Mouse (Mus musculus) cortical plate, adult 2 months (tissue): ENCODE measurements around the gene Dleu7. TPM values are rescaled to one million over a fixed set of nuclear protein-coding genes. Genes with fewer than 3 reads are reported as not detected.

ENCODE experiments used
- H3K27ac ChIP-seq: fragments of 200-500 bp; 2 replicates; pipeline ENCODE4 v1.5.1; 2012; ENCODE audit warnings: low read length, control low read depth, inconsistent platforms; ENCODE audit not compliant: insufficient read depth
- H3K4me1 ChIP-seq: fragments of 200-500 bp; 2 replicates; pipeline ENCODE4 v1.6.1; 2011; ENCODE audit warnings: low read length; ENCODE audit not compliant: control insufficient read depth, insufficient read depth
- H3K4me3 ChIP-seq: fragments of 200-500 bp; 2 replicates; pipeline ENCODE4 v1.5.1; 2011; ENCODE audit warnings: mild to moderate bottlenecking, low read length, control low read depth; ENCODE audit not compliant: insufficient read depth
- CTCF ChIP-seq: fragments of 200-500 bp; IDR thresholded peaks from 2 replicates; pipeline ENCODE4 v1.5.1; 2011; ENCODE audit warnings: mild to moderate bottlenecking, control low read depth, low read length; ENCODE audit not compliant: insufficient read depth; ENCODE audit errors: extremely low read depth
- POLR2A ChIP-seq: fragments of 200-500 bp; IDR thresholded peaks from 2 replicates; pipeline ENCODE4 v1.6.1; 2011; ENCODE audit warnings: mild to moderate bottlenecking, low read length, control low read depth; ENCODE audit not compliant: insufficient read depth; ENCODE audit errors: extremely low read depth
- polyA plus RNA-seq: library from polyadenylated mRNA; depleted of rRNA; stranded (reverse); fragments of >200 nt; gene quantifications from 2 replicates; pipeline ENCODE4 v1.2.3, GENCODE M21; 2012; rRNA removed

The Dleu7 gene
- 9.0 and 9.2 TPM in 2 replicates for polyA plus RNA-seq

GRCm38 (mm10) chr14:62292488-62293339 lies at the start of gene Dleu7, which contains the start of gene Rnaseh2b:
TSS of gene Dleu7 (minus strand) at chr14:62293047.
TSS of gene Rnaseh2b (plus strand) at chr14:62292589.
- H3K4me3 ChIP-seq = peak within 1 kb of the TSS; percentile 44
- no peak within 1 kb of the TSS for H3K27ac ChIP-seq
- TF ChIP-seq CTCF = no peak
- no peak for TF ChIP-seq POLR2A
- no peaks in the 10 kb centered on the region for H3K4me1 ChIP-seq

DNA sequence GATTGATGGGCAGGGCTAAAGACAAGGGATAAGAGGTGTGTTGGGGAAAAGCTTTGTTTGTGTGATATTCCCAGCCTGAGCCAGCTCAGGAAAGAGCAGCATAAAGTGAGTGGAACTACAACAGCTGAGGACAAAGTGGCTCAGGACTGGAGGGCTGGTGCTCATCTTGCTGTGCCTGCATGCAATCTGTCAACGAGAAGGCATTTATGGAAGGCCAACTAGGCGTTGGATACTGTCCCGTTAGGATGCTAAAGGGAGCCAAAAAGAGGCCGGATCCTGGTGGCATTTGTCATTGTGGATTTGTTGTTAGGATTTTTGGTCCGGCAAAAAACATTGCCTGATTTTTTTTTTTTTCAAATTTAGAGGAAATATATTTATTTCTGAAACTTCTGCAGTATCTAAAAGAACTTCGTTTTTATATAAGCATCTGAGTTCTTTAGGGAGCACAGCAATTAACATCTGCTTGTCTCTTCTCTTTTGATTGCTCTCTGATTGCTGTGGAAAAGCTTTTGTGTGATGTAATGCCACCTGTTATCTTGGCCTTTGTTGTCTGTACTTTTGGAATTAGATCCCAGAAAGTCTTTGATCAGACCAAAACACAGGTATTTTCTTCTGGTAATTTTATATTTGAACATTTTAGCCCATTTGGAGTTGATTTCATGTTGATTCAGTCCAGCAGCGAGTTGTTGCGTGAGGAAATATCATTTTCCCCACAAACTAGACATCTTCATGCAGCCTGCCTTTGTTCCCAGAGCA lies 49.2 kb upstream of the Dleu7 start:
- Histone ChIP-seq H3K4me1 (no peaks in the 10 kb centered on the region), H3K27ac (no peak overlapping the region), H3K4me3 (no peak overlapping the region)
- TF ChIP-seq POLR2A (no peak), CTCF (no peak)

- no peaks in the 10 kb centered on the region for H3K4me1 ChIP-seq
- TF ChIP-seq CTCF (no peak), POLR2A (no peak)
- H3K4me3 ChIP-seq = no peak overlapping the region
- H3K27ac ChIP-seq = no peak overlapping the region
Observed at GRCm38 (mm10) chr14:62339196-62339595, 46.3 kb upstream of the Dleu7 start.

DNA sequence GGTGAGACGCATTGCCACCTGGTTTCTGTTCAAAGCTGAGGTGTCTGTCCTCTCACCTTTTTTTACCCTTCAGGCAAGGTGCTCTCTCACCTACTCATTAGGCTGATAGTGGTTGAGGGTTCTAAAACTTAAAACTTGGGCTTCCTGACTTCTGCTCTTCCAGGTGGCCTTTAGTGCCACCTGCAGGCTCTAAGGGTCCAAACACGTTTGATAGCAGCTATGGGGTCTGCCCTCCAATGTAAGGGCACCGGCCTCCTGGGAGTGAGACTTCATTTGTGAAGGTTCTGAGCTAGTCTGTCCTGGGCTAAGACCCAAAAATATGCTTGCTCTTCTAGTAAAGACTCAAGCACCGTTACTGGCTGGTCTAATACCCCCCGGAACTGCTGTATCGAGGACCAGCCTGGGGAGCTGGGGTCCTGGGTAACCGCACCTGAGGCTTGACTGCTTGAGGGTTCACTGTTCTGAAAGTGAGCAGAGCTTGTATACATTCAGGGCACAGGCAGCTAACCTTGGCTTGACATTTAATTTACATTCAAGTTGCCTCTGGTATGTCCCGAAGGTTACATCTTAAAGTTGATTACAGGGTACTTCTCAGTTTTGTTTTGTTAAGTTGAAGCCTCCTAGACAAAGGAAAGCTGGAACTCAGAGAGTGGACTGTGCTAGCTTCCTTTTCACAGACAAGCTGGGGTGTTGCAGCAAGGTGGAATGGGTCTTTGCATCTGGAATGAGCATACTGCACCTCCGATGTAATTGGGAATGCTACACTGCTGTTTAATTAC lies 41.3 kb upstream of the Dleu7 start:
- peaks cover 2% of the 10 kb centered on the region; the same call in 1 of the 2 replicates for H3K4me1 ChIP-seq
- TF ChIP-seq CTCF (peak; percentile 27; the same call in 1 of the 2 replicates), POLR2A (no peak)
- H3K4me3 ChIP-seq = no peak overlapping the region
- no peak overlapping the region for H3K27ac ChIP-seq

GRCm38 (mm10) chr14:62331866-62332619 lies 39.2 kb upstream of the Dleu7 start:
- peak overlapping the region; percentile 69 for H3K4me3 ChIP-seq
- peaks cover 2% of the 10 kb centered on the region; the same call in 1 of the 2 replicates for H3K4me1 ChIP-seq
- TF ChIP-seq CTCF (no peak), POLR2A (no peak)
- peak overlapping the region; percentile 40; the same call in 1 of the 2 replicates for H3K27ac ChIP-seq

- no peak for TF ChIP-seq POLR2A
- TF ChIP-seq CTCF = no peak
- peaks cover 2% of the 10 kb centered on the region; the same call in 1 of the 2 replicates for H3K4me1 ChIP-seq
- H3K4me3 ChIP-seq = no peak overlapping the region; the same call in 1 of the 2 replicates
- no peak overlapping the region for H3K27ac ChIP-seq
Observed at GRCm38 (mm10) chr14:62331457-62331856, 38.6 kb upstream of the Dleu7 start.

GRCm38 (mm10) chr14:62329631-62330030 lies 36.8 kb upstream of the Dleu7 start:
- TF ChIP-seq CTCF (no peak), POLR2A (no peak)
- H3K4me1 ChIP-seq = peaks cover 2% of the 10 kb centered on the region; the same call in 1 of the 2 replicates
- no peak overlapping the region for H3K4me3 ChIP-seq
- H3K27ac ChIP-seq = no peak overlapping the region

GRCm38 (mm10) chr14:62328606-62329005 lies 35.8 kb upstream of the Dleu7 start:
- Histone ChIP-seq H3K4me1 (peaks cover 2% of the 10 kb centered on the region; the same call in 1 of the 2 replicates), H3K4me3 (no peak overlapping the region), H3K27ac (no peak overlapping the region)
- TF ChIP-seq POLR2A = no peak
- TF ChIP-seq CTCF = no peak
